Mouse (Mus musculus) adrenal gland, postnatal 4 days (tissue): ENCODE data around the gene Dynlt1a. TPM values are rescaled to one million over a fixed set of nuclear protein-coding genes. Genes with fewer than 3 reads are reported as not detected.
"Not testable (repeated sequence)": the region's sequence is repeated elsewhere in the genome, so short reads cannot be mapped to it uniquely, and the experiment has no call there.

Source experiments
- DNase-seq, 2 experiments: peaks; one replicate each; pipeline ENCODE4 v3.0.0; 2021 to 2022; ENCODE audit warnings: low spot score in 2 of 2, mixed read lengths in 2 of 2
- long read RNA-seq, 2 experiments: library from polyadenylated mRNA; stranded (forward); transcript quantifications; one replicate each; pipeline ENCODE4 v2.0.0; 2021
- total RNA-seq, 2 experiments: library from RNA; stranded (reverse); gene quantifications; 2 replicates each; pipeline ENCODE4 v1.2.3; 2021

The Dynlt1a gene
- 10 to 100 TPM in 1 of 2 experiments, 1 to 10 TPM in 1; 9.6 to 11.8 TPM for total RNA-seq
- long read RNA-seq, experiment 1, transcript Dynlt1a-201 (5 exons, 3,321 nt) = major isoform, 13 of 25 reads
- long read RNA-seq, experiment 1, partial matches to known transcripts = 3 of 25 reads
- long read RNA-seq, experiment 1, other reads (novel, unspliced or antisense) = 9 of 25 reads
- long read RNA-seq, experiment 2, transcript Dynlt1a-201 (5 exons, 3,321 nt) = major isoform, 8 of 38 reads
- long read RNA-seq, experiment 2, partial matches to known transcripts = 7 of 38 reads
- long read RNA-seq, experiment 2, other reads (novel, unspliced or antisense) = 23 of 38 reads

DNA sequence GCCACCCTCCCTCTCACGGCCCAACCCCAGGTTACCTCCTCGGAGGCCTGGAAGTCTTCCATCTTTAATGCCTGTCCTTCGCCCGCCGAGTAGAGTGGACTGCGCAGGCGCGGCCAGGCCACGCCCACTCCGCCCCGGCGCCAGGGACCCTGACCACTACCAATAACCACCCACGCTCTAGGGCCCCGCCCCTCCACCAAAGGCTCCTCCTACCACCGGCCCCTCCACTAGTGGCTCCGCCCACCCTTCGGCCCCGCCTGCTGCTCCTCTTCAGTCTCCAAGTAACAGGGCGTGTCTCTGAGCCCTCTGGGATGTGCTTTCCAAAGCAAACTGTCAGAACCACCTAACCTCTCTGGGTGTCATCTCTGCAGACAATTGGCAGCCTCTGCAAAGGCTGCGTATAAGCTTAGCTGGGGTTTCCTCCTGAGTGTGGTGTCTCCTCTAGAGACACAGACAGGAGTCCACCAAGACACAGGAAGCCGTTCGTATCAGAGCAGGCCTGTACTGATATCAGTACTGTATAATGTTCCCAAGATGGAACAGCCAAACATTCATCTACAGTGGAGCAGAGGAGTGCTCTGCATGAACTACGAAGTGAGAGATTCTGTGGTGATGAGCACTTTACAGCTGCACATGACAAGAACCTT is at the start of gene Dynlt1a:
Gene Dynlt1a, minus strand, starts transcription at position 162 of the 647 bp plus-strand sequence.
- peak; percentile 100 for DNase-seq

DNA sequence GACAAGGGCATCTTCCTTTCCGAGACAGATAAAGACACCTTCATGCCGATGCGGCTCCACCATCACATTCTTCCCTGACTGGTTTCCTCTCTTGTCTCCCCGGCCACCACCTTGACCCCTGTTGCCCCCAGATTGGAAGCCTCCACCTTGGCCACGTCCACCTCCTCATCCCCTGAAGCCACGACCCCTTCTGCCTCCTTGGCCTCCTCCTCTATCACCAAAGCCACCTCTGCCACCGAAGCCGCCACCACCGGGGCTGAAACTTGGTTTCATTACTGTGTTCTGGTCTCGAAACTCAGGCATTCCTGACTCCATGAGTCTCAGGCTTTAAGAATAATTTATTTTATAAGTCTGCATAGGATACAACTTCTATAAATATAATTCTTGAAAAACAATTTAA is 38.0 kb upstream of the Dynlt1a start:
- not testable (repeated sequence) for DNase-seq

DNA sequence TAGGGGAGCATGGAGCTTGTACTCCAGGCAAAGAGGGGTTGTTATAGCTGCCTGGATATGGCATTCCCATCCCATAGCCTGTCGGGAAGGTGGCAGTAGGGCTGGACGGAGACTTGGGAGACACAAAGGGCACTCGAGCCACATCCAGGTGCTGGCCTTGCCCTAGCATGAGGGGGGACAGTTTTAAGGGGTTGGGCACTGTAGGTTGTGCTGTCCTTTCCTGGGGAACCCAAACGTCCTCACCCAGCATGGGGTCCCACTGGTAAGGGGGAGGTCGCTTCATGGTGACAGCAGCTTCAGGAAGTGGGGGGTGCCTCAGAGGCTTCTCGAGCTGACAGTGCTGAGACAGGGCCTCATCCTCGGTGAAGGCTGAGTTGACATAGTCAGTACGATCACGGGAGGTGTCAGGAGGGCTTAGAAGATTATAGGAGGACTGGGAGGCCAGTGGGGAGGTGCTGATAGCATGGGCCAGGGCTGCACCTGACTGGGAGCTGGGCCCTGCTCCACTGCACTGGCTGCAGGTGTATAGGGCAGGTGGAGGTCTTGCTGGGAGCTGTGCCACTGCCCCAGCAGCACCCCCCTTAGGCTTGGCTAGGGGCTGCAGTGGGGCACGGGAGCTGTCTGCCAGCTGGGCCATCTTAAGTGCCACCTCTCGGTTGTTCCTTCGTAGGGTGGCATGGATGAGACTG is 25.4 kb upstream of the Dynlt1a start:
- DNase-seq = not testable (repeated sequence)

DNA sequence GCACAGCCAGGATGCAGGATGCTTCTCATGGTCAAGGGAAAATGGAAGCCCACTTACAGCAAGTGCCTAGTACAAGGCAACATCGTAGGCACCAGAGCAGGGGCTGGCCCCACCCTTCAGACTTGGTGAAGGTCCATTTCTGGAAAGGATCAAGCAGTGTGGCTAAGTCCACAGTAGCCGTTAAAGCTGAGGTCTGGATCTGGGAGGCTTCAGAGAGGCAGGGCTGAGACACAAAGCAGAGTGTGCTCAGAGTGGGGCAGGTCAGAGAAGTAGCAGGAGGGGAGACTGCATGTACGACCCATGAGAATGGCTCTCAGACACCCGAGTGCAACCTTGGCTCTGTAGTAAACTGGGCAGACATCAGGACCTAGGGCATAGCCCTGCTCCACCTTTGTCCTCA is 11.7 kb upstream of the Dynlt1a start:
- DNase-seq = not testable (repeated sequence)

DNA sequence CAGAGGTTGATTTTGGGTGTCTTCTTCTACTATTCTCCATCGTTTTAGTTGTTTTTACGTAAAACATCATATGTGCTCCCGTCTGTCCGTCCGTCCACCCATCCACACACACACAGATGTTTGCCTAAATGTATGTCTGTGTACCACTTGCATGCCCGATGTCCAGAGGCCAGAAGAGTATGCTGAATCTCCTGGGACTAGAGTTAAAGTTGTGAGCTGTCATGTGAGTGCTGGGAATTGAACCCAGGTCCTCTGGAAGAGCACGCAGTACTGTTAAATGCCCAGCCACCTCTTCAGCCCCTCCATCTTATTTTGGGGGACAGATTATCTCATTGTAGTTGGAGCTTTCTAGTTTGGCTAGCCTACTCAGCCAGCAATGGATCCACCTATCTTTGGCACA is 10.3 kb upstream of the Dynlt1a start:
- DNase-seq = not testable (repeated sequence)

DNA sequence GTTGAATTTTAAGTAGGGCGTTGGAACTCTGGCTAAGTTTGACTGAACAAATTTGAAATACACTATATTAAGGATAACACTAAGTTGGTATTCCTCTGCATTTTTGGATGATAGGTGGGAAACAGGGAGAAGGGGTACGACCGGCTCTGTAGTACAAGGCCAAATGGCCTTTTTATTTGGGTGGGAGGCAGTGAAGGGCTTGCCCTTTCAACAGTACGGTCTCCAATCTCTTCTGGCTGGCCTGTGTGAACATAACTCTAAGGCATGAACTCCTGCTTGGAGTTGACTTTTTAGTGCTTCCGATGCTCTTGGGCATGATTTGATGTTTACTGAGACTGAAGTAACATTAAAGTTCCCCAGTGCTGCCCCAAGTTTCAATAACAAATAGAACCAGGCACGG is 8.2 kb upstream of the Dynlt1a start:
- DNase-seq = not testable (repeated sequence)

DNA sequence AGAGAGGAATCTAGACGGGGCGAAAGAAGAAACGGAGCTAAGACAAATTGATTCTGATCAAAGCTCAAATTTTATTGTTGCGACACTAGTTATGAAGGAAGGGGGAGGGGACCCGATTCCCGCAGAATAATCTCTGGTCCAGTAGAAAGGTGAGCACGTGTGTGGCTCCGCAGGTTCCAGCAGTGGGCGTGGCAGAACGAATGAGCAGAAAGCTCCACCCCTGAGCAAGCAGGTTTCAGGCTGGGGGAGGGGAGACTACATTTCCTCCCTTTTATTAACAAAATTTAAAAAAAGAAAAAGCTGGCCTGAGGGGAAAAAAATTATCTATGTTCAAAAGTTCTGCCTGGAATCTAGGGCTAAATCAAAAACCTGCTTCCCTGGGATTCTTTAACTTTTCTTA is 7.7 kb upstream of the Dynlt1a start:
- not testable (repeated sequence) for DNase-seq

DNA sequence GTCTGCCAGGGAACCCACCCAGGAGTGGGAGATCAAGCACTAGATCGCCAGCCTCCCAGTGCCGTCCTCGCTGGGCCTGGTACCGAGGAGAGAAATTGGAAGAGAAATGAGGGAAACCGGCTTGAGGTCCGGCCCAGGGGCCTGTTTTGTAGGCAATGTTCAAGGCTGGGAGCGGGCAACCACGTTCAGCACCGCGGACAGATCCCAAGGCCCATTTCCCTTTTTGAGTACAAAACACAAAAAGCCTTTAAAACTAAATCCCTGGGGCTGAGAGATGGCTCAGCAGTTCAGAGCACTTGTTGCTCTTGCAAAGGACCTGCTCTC is 4.4 kb upstream of the Dynlt1a start:
- DNase-seq = not testable (repeated sequence)

DNA sequence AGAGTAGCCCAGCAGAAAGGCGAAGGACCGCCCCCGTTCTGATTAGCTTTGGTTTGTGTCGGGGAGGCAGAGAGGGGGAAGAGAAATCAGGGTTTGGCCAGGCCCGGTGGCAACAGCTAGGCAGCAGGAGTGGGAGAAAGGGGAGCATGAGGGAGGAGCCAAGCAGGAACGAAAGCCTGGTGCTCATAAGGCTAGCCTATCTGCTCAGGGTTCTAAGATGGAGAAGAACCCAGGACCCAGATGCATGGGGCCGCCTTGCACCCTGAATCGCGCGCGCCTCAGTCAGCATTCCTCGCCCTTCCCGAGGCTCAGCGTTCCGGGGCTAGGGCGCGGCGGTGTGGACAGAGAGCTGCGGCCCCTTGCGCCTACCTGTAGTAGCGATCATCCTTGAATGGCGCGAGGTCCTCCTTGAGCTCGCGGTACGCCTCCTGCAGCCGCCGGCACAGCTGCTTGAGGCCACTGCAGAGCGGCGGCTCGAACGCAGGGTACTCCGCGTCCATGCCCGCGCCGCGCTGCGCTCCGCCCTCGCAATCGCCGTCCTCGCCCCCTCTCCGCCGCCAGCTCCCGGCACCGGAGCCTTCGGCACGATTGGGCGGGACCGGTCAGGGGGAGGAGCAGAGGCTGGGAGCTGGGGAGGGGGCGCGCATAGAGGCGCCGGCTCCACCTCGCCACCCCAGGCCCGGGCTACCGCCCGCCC is 3.9 kb upstream of the Dynlt1a start:
- DNase-seq = not testable (repeated sequence)

DNA sequence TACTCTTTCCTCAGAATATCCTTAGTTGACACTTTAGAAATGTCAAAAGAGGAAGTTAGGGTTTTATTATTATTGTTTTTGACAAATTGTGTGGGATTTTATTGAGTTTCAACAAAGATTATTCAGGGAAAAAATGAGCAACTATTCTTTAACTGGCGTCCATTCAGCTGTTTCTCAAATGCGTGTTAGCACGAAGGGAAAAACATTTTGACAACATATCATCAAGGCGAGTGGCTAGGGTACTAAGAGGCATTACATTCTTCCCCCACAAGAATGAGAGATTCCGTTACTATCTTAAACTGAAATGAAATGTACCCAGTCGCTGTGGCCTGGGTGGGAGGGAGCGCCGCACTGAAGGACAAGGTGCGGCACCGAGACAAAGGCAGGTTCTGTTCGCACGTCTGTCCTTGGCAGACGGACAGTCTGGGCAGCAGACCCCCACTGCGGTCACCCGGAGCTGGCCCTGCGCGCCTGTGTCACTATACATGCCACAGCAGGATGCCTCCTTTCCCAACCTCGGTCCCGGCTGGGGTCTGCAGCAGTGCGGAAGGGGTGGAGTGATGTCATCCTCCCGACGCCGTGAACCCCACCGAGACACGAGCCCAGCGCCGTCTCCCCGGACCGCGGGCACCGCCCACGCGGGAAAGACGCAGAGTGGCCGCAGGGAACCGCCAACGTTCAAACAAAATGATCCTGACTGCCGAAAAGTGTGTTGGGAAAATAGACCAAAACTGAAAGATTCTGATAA is 747 bp downstream of the Dynlt1a start:
- peak; percentile 32 to 42 for DNase-seq

DNA sequence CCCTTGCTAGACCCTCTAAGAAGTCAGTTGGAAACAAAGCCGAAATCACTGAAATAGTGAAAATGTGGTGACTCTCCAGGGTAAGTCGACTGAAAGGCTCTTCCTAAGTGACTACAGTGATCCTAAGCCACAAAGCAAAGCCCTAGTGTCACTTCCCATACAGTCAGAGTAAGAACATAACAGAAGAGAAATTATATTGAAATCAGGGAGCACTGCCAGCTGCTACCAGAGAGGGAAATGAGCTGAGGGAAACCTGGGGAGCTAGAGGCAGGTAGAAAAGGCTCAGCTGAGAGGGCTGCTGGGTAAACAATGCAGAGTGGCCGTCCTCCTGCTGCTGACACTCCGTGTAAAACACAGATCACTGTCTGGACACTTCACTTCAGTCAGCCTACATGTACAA is 1.6 kb downstream of the Dynlt1a start:
- DNase-seq = not testable (repeated sequence)

DNA sequence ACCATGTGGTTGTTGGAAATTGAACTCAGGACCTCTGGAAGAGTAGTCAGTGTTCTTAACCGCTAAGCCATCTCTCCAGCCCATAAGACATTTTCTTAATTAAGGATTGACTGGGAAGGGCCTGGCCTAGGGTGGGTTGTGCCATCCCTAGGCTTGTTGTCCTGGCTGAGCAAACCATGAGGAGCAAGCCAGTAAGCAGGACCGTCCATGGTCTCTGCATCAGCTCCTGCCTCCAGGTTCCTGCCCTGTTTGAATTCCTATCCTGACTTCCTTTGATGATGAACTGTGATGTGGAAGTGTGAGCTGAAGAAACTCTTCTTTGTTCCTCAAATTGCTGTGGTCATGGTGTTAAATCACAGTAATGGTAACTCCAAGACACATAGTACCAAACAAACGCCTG is 2.8 kb downstream of the Dynlt1a start:
- DNase-seq = not testable (repeated sequence)

DNA sequence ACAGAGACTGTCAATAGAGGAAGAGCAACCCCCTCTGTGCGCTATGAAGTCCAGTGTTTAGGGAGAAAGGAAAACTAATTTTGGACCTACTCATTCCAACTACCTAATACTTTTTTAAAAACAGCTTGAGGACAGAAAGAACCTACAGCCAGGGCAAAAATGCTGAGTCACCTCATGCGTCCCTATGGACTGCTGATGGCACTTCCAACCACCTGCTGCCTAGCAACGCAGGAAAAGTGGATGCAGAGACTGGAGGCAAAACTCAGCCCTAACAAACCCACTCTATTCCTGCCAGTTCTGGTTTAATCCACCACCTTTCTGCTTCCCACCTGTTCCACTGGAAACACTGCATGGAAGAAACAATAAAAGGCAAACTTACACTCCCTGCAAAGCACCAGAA is 4.5 kb downstream of the Dynlt1a start:
- not testable (repeated sequence) for DNase-seq

DNA sequence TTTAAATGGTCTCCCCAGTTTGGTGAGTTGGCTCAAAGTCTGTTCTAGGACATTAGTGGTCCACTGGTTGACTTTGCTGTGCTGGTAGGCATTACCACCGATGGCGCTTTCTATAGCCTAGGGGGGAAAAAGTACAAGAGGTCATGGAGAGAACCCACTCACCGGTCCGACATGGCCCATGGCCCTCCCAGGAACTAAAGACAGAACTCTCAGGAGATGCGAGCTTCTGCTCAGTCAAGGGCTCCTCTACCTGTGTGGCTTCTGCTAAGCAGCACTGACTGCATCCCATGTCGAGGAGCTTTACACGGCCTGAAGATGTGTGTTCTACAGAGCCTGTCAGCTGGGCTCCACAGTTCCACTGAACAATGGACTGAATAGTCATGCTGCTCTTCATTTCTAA is 5.6 kb downstream of the Dynlt1a start:
- not testable (repeated sequence) for DNase-seq

DNA sequence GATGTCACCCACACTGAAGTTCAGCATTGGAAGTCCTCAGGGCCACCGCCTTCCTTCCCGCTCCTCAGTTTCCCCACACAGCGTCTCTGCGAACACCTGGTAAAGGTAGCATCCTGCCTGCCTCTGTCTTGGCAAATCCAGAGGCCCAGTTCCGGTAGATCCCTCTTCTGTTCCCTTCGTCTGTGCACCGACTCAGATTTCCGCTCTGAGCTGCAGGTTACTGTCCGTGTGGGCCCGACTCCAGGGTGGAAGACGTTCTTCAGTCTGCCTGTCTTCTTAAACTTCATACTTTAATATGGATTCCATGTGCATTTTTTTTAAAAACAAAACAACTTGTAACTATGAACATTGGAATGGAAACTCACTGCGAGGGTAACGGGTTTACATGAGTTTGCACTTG is 10.8 kb downstream of the Dynlt1a start:
- DNase-seq = not testable (repeated sequence)

DNA sequence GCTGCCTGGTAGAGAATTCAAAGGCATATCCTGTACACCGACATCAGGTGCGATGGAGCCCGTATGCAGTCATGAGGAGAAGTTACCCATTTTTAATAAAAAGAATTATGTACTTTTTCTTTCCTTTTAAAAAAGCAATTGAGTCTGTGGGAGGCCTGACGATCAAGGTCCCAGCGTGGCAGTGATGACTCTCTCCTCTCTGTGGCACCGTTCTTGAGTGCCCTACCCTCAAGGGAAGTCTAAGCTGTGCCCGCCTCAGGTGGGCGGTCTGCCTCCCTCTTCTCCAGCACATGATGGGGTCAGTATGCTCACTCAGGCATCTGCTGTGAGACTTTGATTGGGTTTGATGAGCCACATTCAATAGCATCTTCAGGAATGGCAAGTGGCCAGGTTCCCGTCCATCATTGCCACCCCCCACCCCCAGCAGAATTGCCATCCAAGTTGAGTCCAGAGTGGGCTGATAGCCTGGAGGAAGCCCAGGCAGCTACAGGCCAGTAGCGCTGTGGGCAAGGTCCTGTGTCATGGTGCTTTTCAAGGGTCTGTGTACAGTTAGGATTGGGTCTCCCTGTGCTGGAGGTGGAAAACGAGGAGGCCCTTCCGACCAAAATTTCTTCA is 11.5 kb downstream of the Dynlt1a start:
- DNase-seq = not testable (repeated sequence)

DNA sequence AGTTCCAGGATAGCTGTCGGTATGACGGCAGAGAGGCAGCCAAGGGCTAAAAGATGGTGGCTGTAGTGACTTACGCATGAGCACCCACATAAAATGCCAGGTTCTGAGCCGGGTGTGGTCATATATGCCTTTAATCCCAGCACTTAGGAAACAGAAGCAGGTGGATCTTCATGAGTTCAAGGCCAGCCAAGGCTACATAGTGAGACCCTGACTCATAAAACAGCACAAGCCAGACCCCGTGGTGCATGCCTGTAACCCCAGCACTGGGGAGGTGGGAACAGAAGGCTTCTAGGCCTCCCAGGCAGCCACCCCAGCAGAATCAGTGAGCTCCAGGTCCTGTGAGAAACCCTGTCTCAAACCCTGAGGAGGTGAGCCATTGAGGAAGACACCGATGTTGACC is 12.4 kb downstream of the Dynlt1a start:
- not testable (repeated sequence) for DNase-seq

DNA sequence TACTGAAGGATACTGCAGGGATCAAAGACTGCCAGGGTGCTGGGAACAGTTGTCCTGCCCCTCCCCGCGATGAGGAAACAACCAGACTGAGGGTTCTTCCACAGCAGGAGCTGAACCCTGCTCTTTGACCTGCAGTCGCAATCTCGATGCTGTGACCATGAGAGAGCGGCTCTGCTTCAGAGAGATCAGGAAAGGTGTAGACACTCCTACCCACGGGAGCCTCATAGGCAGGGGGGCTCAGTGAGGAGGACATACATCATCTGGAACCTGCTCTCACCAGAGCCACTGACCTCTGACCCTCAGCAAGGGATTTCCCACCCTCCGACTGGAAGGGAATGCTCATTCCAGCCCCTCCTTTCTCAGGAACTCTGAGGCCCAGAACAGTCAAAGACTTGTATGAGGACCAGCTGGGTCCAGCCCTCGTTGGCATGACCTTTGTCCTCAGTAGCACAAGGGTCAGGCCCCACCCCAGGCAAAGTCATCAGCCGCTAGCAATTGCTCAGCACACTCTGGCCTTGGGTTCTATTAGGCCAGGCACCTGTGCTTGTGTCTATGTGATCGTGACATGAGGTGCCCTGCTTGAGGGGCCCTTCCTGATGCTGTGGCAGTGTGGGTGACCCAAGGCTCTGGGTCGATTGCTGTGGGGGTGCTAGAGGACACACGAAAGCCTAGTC is 17.0 kb downstream of the Dynlt1a start:
- DNase-seq = not testable (repeated sequence)

DNA sequence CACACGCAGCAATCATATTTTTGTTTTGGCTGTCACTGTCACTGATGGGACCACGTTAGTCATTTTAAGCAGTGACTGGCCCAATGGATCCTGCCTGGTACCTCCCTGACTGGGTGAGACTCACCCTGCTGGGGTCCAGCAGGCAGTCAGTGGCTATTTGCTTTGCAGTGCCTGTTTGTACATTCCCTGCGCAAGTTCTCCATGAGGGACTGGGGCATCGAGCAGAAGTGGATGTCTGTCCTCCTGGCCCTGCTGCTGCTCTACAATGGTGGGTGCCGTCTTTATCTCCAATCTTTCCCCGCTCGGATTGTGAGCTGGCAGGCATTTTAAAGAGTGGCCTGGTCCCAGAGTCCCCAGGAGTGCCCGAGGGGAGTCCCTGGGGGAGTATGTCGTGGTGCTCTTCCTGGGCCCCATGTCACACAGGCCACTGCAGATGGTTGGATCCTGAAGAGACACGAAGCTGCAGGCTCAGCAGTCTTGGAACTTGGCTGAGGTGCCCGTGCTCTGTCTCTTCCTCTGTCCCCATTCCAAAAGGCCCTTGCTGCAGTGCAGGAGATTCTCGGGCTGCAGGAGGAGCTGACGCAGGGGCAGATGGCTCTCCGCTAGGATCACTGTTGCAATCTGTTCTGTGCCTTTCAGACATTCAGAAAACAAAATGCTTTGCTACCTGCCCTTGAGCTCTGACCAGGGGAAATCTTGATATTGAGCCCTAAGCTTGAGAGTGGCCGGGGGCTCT is 20.1 kb downstream of the Dynlt1a start:
- DNase-seq = not testable (repeated sequence)
